Mouse (Mus musculus) stomach, postnatal 0 days (tissue): ENCODE measurements around the gene Emc8. TPM values are rescaled to one million over a fixed set of nuclear protein-coding genes. Genes with fewer than 3 reads are reported as not detected.

Experiments used
- ATAC-seq: fragments of 200-750 bp; cut with Nextera tagmentation; 2 replicates; pipeline ENCODE4 v1.8.0; 2017; ENCODE audit not compliant: low FRiP score, low TSS enrichment
- DNase-seq: peaks from one replicate; pipeline ENCODE4 v3.0.0-alpha.2; 2016; ENCODE audit warnings: low spot score
- H3K27ac ChIP-seq: fragments of 300-500 bp; sonication (generic); replicated peaks from 2 replicates; pipeline ENCODE4 v1.5.1; 2014; ENCODE audit warnings: mild to moderate bottlenecking, control low read depth
- H3K27me3 ChIP-seq: fragments of 300-500 bp; sonication (generic); 2 replicates; pipeline ENCODE4 v1.6.1; 2014; ENCODE audit warnings: low read length; ENCODE audit not compliant: control insufficient read depth, insufficient read depth
- H3K36me3 ChIP-seq: fragments of 300-500 bp; sonication (generic); 2 replicates; pipeline ENCODE4 v1.6.1; 2014; ENCODE audit warnings: low read length, mixed read lengths; ENCODE audit not compliant: control insufficient read depth, insufficient read depth
- H3K4me1 ChIP-seq: fragments of 300-500 bp; sonication (generic); replicated peaks from 2 replicates; pipeline ENCODE4 v1.6.1; 2014; ENCODE audit warnings: antibody characterized with exemption; ENCODE audit not compliant: control insufficient read depth, insufficient read depth
- H3K4me2 ChIP-seq: fragments of 300-500 bp; sonication (generic); replicated peaks from 2 replicates; pipeline ENCODE4 v1.6.1; 2014; ENCODE audit warnings: low read depth, mild to moderate bottlenecking, control low read depth, moderate library complexity
- H3K4me3 ChIP-seq: fragments of 300-500 bp; sonication (generic); 2 replicates; pipeline ENCODE4 v1.5.1; 2014; ENCODE audit warnings: low read depth, low read length, control low read depth
- H3K9ac ChIP-seq: fragments of 300-500 bp; sonication (generic); 2 replicates; pipeline ENCODE4 v1.6.1; 2014; ENCODE audit warnings: mild to moderate bottlenecking, low read length, control low read depth, mixed read lengths
- H3K9me3 ChIP-seq: fragments of 300-500 bp; sonication (generic); 2 replicates; pipeline ENCODE4 v1.6.1; 2016; ENCODE audit warnings: low read length; ENCODE audit not compliant: control insufficient read depth
- CTCF ChIP-seq: IDR thresholded peaks from 2 replicates; pipeline ENCODE4 v1.5.1; 2016; ENCODE audit warnings: antibody characterized with exemption, low read depth, mild to moderate bottlenecking, moderate library complexity
- EP300 ChIP-seq: optimal IDR thresholded peaks from 2 replicates; pipeline ENCODE3; 2016; ENCODE audit warnings: antibody characterized with exemption
- WGBS: fragments of 180-500 bp; shearing (Covaris S2); extraction: QIAGEN DNeasy Blood & Tissue Kit; methylation state at CpG from one replicate; pipeline ENCODE4 v1.1.7; 2014; 5-methylcytosine and 5-hydroxymethylcytosine counted together
- polyA plus RNA-seq: library from polyadenylated mRNA; unstranded; fragments of >200 nt; fragmentation: Nextera tagmentation; extraction: Ambion mirVana; gene quantifications from 2 replicates; pipeline ENCODE4 v1.2.1, GENCODE M21; 2015

Emc8 gene
- polyA plus RNA-seq, 1 experiment from 2014 or later = 162 TPM

DNA sequence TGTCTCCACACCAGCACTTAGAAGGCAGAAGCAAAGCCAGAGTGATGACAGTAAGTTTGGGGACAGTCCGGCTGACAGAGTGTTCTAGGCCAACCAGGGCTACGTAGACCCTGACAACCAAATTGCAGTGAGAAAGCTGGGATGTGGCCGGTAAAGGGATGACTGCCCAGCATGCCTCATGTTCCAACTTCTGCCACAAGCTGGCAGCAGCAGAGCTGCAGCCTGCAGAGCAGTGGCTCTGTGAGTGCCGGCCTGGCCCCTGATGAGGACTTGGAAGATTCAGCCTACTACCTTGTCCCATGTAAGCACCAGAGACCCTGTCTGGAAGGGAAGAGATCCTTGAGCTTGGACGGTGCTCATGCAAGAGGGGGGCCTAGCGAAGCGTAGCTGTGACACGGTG lies 7.3 kb upstream of the Emc8 start:
- Histone ChIP-seq H3K9ac (no peak overlapping the region), H3K36me3 (peaks cover 8% of the 10 kb centered on the region), H3K27me3 (no peaks in the 10 kb centered on the region), H3K9me3 (no peaks in the 10 kb centered on the region), H3K27ac (no peak overlapping the region), H3K4me2 (no peak overlapping the region), H3K4me1 (no peaks in the 10 kb centered on the region; the same call in 1 of the 2 replicates), H3K4me3 (no peak overlapping the region)
- no peak for DNase-seq
- 74% methylated on average over 8 of the region's 8 CpGs for WGBS
- no peak for ATAC-seq
- TF ChIP-seq CTCF (peak; percentile 45), EP300 (no peak)

DNA sequence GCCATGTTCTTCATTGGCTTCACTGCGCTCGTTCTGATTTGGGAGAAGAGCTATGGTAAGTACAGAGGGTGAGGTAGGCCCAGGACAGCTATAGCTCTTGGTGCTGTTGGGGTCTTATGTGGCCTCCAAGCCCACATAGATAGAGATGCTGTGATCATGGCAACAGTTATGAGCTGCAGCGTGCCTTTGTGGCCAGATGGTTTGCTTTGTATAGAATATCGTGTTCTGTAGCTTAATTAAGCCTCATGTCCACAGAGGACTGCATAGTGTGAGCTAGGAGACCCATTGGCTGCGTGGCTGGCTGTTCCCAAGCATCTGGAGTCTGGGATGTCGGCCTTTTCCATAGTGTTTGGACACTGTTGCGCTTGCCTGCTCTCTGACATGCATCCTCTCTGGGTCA lies 4.9 kb upstream of the Emc8 start:
- H3K4me1 ChIP-seq = no peaks in the 10 kb centered on the region
- no peaks in the 10 kb centered on the region for H3K27me3 ChIP-seq
- H3K9me3 ChIP-seq = no peaks in the 10 kb centered on the region
- no peak overlapping the region for H3K9ac ChIP-seq
- 92% methylated on average over 7 of the region's 7 CpGs for WGBS
- ATAC-seq (no peak), DNase-seq (no peak)
- peaks cover 8% of the 10 kb centered on the region for H3K36me3 ChIP-seq
- H3K4me3 ChIP-seq = no peak overlapping the region
- TF ChIP-seq EP300 (no peak), CTCF (no peak)
- no peak overlapping the region for H3K27ac ChIP-seq
- no peak overlapping the region for H3K4me2 ChIP-seq

DNA sequence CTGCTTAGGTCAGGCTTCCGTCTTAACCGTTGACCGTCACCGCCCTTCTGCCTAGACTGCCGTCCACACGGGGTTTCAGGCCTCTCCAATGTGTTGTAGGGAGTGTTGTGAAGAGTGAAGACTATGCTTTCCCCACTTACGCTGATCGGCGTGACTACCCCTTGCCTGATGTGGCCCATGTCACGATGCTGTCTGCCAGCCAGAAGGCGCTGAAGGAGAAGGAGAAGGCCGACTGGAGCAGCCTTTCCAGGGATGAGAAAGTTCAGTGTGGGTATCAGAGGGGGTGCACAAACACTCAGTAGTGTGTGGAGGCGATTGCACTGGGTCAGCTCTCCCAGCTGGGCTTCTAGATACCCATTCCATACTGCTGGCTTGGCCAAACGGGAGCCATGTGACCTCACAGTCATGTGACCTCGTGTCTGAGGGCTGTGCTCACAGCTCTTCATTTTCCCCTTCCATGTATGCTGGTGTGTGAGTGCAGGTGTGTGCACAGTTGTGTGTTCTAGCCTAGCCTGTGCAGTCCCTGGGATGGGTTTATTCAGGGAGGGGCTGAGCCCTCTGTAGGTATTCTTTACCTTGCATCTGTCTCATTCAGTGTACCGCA lies 4.4 kb upstream of the Emc8 start:
- Histone ChIP-seq H3K4me3 (no peak overlapping the region), H3K9ac (no peak overlapping the region), H3K4me1 (no peaks in the 10 kb centered on the region), H3K27ac (no peak overlapping the region), H3K27me3 (no peaks in the 10 kb centered on the region), H3K36me3 (peaks cover 8% of the 10 kb centered on the region), H3K9me3 (no peaks in the 10 kb centered on the region), H3K4me2 (no peak overlapping the region)
- no peak for TF ChIP-seq CTCF
- DNase-seq (no peak), ATAC-seq (no peak)
- 86% methylated on average over 16 of the region's 16 CpGs for WGBS

DNA sequence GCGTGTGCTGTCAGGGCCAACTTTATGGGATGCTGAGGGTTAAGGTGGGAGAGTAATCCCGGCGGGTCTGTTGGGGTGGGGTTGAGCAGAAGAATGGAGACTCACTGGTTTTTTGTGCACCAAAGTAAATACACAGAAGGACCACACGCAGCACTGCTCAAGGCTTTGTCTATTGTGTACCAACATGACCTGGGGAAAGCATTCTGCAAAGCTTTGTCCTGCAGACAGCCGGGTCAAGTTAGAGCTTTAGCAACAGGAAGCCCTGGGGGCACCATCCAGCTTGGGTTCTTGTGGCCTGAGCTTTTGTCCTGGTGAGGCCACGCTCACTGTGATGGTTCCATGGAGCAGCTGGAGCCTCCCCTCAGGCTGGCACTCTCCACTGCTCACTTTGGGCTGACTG lies 3.4 kb upstream of the Emc8 start:
- no peak overlapping the region for H3K9ac ChIP-seq
- 57% methylated on average over 6 of the region's 6 CpGs for WGBS
- no peaks in the 10 kb centered on the region for H3K9me3 ChIP-seq
- no peak for DNase-seq
- no peak overlapping the region for H3K4me3 ChIP-seq
- peaks cover 8% of the 10 kb centered on the region for H3K36me3 ChIP-seq
- no peaks in the 10 kb centered on the region for H3K4me1 ChIP-seq
- no peak for ATAC-seq
- no peak overlapping the region for H3K27ac ChIP-seq
- H3K27me3 ChIP-seq = no peaks in the 10 kb centered on the region
- TF ChIP-seq CTCF (no peak), EP300 (no peak)
- H3K4me2 ChIP-seq = no peak overlapping the region

DNA sequence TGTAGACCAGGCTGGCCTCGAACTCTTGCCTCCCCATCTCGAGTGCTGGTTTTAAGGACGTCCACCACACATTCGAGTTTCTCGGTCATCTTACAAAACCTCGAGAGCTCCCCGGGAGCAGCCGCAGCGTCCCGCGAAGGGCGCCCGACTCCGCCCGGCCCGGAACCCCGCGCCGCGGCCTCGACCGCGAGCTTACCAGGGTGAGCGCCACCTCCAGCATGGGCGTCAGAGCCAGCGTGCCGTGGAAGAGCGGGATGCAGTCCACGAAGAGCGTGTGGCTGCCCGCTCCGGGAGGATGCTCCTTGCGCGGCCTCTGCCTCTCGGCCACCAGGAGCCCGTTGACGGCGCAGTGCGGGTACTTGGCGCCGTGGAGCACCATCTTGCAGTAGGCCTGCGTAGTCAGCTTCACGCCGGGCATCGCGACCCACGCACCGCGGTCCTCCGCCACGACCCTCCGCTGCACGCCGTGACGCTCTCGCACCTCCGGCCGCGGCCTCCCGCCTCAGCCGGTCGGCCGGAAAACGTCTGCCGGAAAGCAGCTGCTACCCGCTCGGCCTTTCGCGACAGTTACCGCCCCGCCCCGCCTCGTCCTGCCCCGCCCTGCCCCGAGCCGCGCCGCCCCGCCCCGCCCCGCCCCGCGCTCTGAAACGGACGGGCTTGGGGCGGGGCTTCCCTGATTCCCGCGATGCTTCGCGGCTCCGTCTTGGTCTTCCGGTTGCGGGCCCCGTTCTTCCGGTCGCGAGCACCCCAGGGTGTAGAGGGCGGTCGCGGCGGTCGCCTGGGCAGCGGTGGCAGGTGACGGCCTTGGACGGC lies 606 bp downstream of the Emc8 start, which contains the start of the genes Gm27021 and Cox4i1:
Gene Gm27021 (minus strand): TSS at position 519 of the 813 bp plus-strand sequence.
Gene Cox4i1 (plus strand): TSS at position 662 of the 813 bp plus-strand sequence.
- DNase-seq (peak; percentile 98), ATAC-seq (peak; percentile 93)
- Histone ChIP-seq H3K36me3 (peaks cover 3% of the 10 kb centered on the region), H3K9ac (peak within 1 kb of the TSS; percentile 97), H3K9me3 (no peaks in the 10 kb centered on the region), H3K4me1 (peaks cover 8% of the 10 kb centered on the region), H3K27me3 (no peaks in the 10 kb centered on the region), H3K4me3 (peak within 1 kb of the TSS; percentile 91), H3K27ac (peak within 1 kb of the TSS; percentile 91), H3K4me2 (peak within 1 kb of the TSS; percentile 91)
- WGBS = under 1% methylated on average over 60 of the region's 105 CpGs
- peak; percentile 28; the same call in 1 of the 2 replicates for TF ChIP-seq CTCF
- no peak for TF ChIP-seq EP300
